Mouse (Mus musculus): ENCODE measurements at regions not wholly inside any gene's neighbourhood (a gene's known extent, or its start where the extent isn't known, plus 50 kb on each side); places are given as distances from the start of the nearest gene placed in this dataset.
A peak's percentile ranks its signal among the peaks of the same experiment; 100 is the strongest.
"Not testable (repeated sequence)": the region's sequence is repeated elsewhere in the genome, so short reads cannot be mapped to it uniquely, and the experiment has no call there.

- DNase-seq (ENCODE audit: low spot score), result peak; percentile 58
These were observed 339.6 kb upstream of the Gm6657 start for GRCm38 (mm10) chr12:77854281-77855075.

- peak; percentile 58 for DNase-seq (ENCODE audit: low spot score)
These were observed 338.2 kb upstream of the Gm6657 start for GRCm38 (mm10) chr12:77855796-77856195.

- DNase-seq (ENCODE audit: low spot score), result no peak
These were observed 336.8 kb upstream of the Gm6657 start for GRCm38 (mm10) chr12:77857281-77857680.

GRCm38 (mm10) chr12:77860769-77861557 lies 333.1 kb upstream of the Gm6657 start:
- DNase-seq (ENCODE audit: low spot score), result no peak

- no peak for DNase-seq (ENCODE audit: low spot score)
These were observed 326.0 kb upstream of the Gm6657 start for GRCm38 (mm10) chr12:77867947-77868495.

- DNase-seq (ENCODE audit: low spot score), result no peak
These were observed 324.7 kb upstream of the Gm6657 start for GRCm38 (mm10) chr12:77869296-77869695.

GRCm38 (mm10) chr12:77887335-77887734 lies 306.7 kb upstream of the Gm6657 start:
- DNase-seq (ENCODE audit: low spot score), result no peak

- DNase-seq (ENCODE audit: low spot score), result no peak
These were observed 302.6 kb upstream of the Gm6657 start for GRCm38 (mm10) chr12:77891452-77891851.

- no peak for DNase-seq (ENCODE audit: low spot score)
These were observed 299.8 kb upstream of the Gm6657 start for GRCm38 (mm10) chr12:77894238-77894637.

GRCm38 (mm10) chr12:77895508-77895907 lies 298.5 kb upstream of the Gm6657 start:
- peak; percentile 55 for DNase-seq (ENCODE audit: low spot score)

GRCm38 (mm10) chr12:77898974-77899373 lies 295.1 kb upstream of the Gm6657 start:
- not testable (repeated sequence) for DNase-seq (ENCODE audit: low spot score)

- no peak for DNase-seq (ENCODE audit: low spot score)
These were observed 292.8 kb upstream of the Gm6657 start for GRCm38 (mm10) chr12:77901254-77901653.

GRCm38 (mm10) chr12:77912863-77913554 lies 281.0 kb upstream of the Gm6657 start:
- no peak for DNase-seq (ENCODE audit: low spot score)

- DNase-seq (ENCODE audit: low spot score), result no peak
These were observed 265.3 kb upstream of the Gm6657 start for GRCm38 (mm10) chr12:77928729-77929128.

GRCm38 (mm10) chr12:77929571-77929970 lies 264.5 kb upstream of the Gm6657 start:
- no peak for DNase-seq (ENCODE audit: low spot score)

- DNase-seq (ENCODE audit: low spot score), result no peak
These were observed 250.1 kb upstream of the Gm6657 start for GRCm38 (mm10) chr12:77943960-77944359.

GRCm38 (mm10) chr12:77949474-77950017 lies 244.5 kb upstream of the Gm6657 start:
- peak; percentile 47 for DNase-seq (ENCODE audit: low spot score)

GRCm38 (mm10) chr12:77952492-77952891 lies 241.6 kb upstream of the Gm6657 start:
- DNase-seq (ENCODE audit: low spot score), result no peak

GRCm38 (mm10) chr12:77962631-77963030 lies 231.4 kb upstream of the Gm6657 start:
- no peak for DNase-seq (ENCODE audit: low spot score)

GRCm38 (mm10) chr12:77968543-77968942 lies 225.5 kb upstream of the Gm6657 start:
- DNase-seq (ENCODE audit: low spot score), result no peak

GRCm38 (mm10) chr12:77970026-77970425 lies 224.0 kb upstream of the Gm6657 start:
- no peak for DNase-seq (ENCODE audit: low spot score)

- no peak for DNase-seq (ENCODE audit: low spot score)
These were observed 221.9 kb upstream of the Gm6657 start for GRCm38 (mm10) chr12:77972165-77972564.
